Mouse (Mus musculus) c-Kit-positive CD71-positive TER-119-positive erythroid progenitor cells, embryonic 14.5 days (primary cell): ENCODE measurements around the gene Ggps1.
"Not testable (repeated sequence)": the region's sequence is repeated elsewhere in the genome, so short reads cannot be mapped to it uniquely, and the experiment has no call there.

Experiments
- DNase-seq: peaks from one replicate; pipeline ENCODE4 v3.0.0-alpha.2; 2013; ENCODE audit warnings: low spot score

Ggps1 gene

DNA sequence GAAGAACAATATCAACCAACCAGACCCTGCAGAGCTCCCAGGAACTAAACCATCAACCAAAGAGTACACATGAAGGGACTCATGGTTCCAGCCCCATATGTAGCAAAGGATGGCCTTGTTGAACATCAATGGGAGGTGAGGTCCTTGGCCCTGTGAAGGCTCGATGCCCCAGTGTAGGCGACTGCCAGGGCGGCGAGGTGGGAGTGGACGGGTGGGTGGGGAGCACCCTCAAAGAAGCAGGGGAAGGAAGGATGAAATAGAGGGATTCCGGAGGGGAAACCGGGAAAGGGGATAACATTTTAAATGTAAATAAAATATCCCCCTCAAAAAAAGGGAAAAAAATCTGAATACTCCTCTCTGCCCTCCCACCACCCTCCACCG, 24.4 kb downstream of the Ggps1 start:
- DNase-seq, result no peak

DNA sequence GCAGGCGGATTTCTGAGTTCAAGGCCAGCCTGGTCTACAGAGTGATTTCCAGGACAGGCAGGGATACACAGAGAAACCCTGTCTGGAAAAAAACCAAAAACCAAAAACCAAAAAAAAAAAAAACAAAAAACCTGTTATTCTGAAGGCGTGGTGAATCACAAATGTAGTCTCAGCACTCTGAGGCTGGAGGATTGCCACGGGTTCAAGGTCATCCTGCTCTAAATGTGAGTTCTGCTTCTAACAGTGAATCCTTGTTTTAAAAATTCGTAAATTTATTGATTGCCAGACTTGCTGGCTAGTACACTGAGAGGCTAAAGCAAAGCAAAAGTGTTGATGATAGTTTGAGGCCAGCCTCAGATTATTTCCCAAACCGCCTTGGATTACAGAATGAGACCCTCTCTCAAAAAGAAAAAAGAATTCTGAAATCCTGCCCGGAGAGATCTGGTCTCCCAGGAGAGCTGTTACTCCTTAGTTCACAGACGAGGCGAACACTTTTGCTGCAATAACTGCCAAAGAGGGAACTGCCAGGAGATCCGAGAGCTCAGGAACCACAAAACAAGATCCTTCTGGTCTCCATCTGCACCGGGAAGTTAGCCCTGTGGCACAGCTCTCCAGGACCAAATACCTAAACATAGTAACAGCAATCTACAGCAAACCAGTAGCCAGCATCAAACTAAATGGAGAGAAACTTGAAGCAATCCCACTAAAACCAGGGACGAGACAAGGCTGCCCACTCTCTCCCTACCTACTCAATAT, 27.2 kb downstream of the Ggps1 start:
- no peak for DNase-seq

DNA sequence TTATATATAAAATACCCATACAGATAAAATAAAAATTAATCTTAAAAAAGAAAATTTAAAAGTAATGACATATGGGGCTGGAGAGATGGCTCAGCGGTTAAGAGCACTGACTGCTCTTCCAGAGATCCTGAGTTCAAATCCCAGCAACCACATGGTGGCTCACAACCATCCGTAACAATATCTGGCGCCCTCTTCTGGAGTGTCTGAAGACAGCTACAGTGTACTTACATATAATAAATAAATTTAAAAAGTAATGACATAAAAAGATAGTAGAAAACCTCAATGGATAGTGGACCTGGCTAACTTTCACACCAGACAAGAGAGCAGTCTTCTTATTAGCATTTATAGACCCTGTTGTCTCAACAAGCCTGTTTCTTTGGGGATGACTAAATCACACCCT, 27.9 kb downstream of the Ggps1 start:
- DNase-seq, result not testable (repeated sequence)

DNA sequence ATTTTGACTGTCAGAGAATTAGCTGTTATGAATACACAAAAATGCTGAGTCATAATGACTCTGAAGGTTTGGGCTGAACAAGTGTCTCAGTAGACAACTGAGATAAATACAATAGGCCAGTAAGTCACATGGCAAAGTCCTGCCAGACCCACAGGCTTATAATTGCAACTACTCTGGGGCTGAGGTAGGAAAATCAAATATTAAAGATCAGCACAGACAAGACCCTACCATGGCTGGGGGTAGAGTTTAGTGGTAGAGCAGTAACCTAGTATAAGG, 29.3 kb downstream of the Ggps1 start:
- peak; percentile 89 for DNase-seq

- DNase-seq, result peak; percentile 65
These were observed 29.8 kb downstream of the Ggps1 start for GRCm38 (mm10) chr13:14033309-14034072.

GRCm38 (mm10) chr13:14026154-14026820, 37.0 kb downstream of the Ggps1 start:
- DNase-seq, result no peak

DNA sequence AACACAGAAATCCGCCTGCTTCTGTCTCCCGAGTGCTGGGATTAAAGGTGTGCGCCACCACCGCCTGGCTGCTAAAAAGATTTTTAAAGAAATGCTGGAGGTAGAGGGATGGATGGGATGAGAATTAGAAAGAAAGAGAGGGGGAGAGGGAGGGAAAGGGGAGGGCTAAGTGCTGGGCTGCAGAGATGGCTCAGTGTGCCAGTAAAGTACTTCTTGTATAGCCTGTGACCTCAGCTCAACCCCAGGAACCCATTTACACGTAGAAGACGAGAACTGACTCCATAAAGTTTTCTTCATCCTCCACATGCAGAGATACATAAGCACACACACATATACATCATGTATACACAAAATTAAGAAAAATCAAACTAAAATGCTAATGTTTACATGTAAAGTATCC, 37.7 kb downstream of the Ggps1 start:
- DNase-seq, result no peak

DNA sequence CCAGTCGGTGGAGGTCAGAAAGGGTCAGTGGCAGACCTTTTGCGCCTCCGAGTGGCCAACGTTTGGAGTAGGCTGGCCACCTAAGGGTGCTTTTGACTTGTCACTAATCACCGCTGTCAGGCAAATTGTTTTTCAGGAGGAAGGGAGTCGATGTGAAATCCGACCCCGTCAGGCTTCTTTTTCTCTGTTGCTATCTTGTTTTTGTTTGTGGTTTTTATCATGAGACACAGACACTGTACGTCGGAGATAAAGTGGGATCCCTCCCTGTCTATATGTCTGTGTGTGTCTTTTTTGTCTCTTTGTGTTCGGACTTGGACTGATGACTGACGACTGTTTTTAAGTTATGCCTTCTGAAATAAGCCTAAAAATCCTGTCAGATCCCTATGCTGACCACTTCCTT, 41.9 kb downstream of the Ggps1 start:
- DNase-seq, result not testable (repeated sequence)

DNA sequence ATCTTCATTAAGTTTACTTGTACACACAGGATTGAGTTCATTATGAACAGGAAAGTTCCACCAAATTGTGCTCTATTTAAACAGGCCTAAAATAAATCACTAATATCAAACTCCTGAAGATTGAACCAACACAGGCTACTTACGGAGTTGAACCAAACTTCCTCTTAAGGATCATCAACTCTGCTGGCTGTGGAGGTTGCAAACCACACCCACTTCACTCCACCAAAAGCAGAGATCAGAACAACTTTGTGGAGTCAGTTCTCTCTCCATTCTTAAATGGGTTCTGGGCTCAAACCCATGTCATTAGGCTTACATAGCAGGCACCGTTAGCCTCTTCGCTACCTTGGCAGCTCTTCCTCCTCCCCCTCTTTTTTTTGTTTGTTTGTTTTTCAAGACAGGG, 44.4 kb downstream of the Ggps1 start:
- DNase-seq, result no peak

DNA sequence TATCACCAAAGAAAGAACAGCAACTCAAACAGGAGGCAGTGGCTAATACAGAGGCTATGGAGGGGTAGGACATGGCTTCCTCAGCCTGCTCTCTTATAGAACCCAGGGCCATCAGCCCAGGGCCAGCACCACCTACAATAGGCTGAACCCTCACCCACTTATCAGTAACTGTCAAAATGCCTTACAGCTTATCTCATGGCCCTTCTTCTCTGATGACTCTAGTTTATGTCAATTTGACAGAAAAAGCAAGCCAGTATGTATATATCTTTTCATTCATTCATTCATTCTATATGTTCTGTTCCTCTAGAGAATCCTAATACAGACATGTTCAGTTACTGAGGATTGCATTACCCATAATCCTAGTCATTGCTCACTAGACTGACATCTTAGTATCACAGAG, 45.0 kb downstream of the Ggps1 start:
- DNase-seq, result no peak

- no peak for DNase-seq
These were observed 47.7 kb downstream of the Ggps1 start for GRCm38 (mm10) chr13:14015609-14016008.

DNA sequence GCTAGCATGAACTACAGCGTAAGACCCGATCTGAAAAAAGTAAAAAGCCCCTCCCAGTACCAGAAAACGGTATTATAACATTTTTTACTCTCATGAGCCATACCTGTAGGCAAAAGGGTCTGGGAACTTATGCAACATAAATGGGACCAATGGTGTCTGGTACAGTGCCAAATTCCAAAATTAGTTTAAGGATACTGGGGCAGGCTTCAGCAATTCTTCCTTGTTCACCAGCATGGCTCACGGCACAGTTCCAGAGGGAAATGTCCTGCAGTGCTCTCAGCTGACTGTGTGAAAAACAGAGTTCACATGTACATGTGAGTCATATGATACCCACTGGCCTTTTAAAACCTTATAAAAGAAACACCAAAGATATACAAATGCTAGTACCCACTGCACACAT, 48.7 kb downstream of the Ggps1 start:
- no peak for DNase-seq

- DNase-seq, result no peak
These were observed 49.3 kb downstream of the Ggps1 start for GRCm38 (mm10) chr13:14014001-14014400.

- DNase-seq, result no peak
These were observed 51.8 kb downstream of the Ggps1 start for GRCm38 (mm10) chr13:14011454-14011995.

DNA sequence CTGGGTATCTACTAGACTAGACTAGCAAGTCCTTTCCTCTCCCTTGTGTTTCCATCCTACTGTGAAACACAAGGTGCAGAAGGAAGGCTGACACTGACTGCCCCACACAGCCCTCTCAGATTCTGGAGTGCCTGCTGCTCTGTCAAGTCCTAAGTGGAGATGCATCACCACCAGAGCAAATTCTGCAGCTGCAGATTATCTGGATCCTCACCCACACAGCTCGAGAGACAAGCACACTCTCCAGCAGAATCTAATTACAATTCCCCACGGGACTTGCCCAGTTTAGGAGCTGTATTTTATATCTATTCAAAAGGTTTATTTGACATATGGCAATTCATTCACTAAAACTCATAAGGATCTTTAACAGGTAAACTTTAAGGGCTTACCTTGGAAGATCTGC, 57.2 kb downstream of the Ggps1 start:
- DNase-seq, result no peak

- DNase-seq, result no peak
These were observed 58.3 kb downstream of the Ggps1 start for GRCm38 (mm10) chr13:14004999-14005398.

DNA sequence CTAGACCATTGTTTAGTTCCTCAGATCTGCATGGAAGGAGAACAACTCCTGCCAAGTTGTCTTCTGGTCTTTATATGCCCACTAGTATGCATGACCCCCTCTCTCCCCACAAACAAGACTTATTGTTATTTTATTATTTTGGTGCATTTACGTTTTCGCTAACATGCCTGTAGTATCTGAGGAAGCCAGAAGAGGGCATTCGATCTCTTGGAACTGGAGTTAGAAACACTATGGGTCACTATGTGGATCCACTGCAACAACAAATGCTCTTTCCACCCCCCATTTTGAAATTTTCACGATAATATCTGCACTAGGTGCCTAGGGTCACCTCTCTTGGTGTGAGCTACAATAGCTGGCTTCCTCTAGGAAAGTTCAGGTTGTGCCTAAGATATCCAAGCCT, 59.2 kb downstream of the Ggps1 start:
- DNase-seq, result no peak

- no peak for DNase-seq
These were observed 60.6 kb downstream of the Ggps1 start for GRCm38 (mm10) chr13:14002706-14003105.
